Mouse (Mus musculus): ENCODE data around the gene Gm2663. TPM values are rescaled to one million over a fixed set of nuclear protein-coding genes. Genes with fewer than 3 reads are reported as not detected.

The Gm2663 gene
- total RNA-seq, 2 experiments from 2014 or later = not detected

Other genes starting within 250 kb of the Gm2663 start
- not detected for gene Moxd2, start 112.0 kb downstream of the Gm2663 start, total RNA-seq (2021)
- not detected for gene Prss58, start 99.1 kb downstream of the Gm2663 start, total RNA-seq (2021)
- not detected for gene 1700074P13Rik, start 58.9 kb downstream of the Gm2663 start, total RNA-seq (2021)
- gene Gm4744, start 47.6 kb downstream of the Gm2663 start, total RNA-seq (2021) = not detected
- not detected for gene 1810009J06Rik, start 34.7 kb downstream of the Gm2663 start, total RNA-seq (2021)
- not detected for gene 2210010C04Rik, start 36.0 kb upstream of the Gm2663 start, total RNA-seq (2021)

Data from layer of hippocampus, adult 18-20 months (tissue).